Mouse (Mus musculus): ENCODE measurements around the gene Vax2.

DNA sequence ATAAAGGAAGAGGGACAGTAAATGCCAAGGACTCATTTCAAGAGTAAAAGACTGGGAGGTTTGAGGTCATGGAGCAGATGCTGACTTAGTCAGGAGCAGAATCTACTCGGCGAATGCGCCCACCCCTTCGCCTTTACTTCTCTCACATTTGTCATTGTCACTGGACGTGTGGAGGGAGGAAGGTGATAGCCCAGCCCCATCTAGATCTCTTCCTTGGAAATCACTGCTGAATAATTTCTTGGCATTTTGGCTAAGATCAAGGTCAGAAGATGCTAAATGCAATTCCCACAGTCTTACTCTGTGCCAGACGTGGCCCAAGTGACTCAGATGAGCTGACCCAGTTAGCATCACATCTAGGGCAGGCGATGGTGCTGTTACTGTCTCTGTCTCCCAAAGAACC is 67.2 kb downstream of the Vax2 start:
- TF ChIP-seq ZNF384 (IDR thresholded peaks at IDR 0.05; ENCODE audit: low read depth, low read length): no peak
- TF ChIP-seq ZC3H11A (IDR thresholded peaks at IDR 0.05; ENCODE audit: borderline replicate concordance, low read depth, low read length): no peak

Measured in ES-E14 (cell line).